Mouse (Mus musculus) ES-E14 (cell line): ENCODE measurements at regions not wholly inside any gene's neighbourhood (a gene's known extent, or its start where the extent isn't known, plus 50 kb on each side); places are given as distances from the start of the nearest gene placed in this dataset.

Experiments
- MAFK ChIP-seq: IDR thresholded peaks from 2 replicates; pipeline ENCODE4 v1.6.1; 2014; ENCODE audit warnings: mild to moderate bottlenecking, low read depth, low read length, inconsistent platforms; ENCODE audit not compliant: insufficient read depth
- ZNF384 ChIP-seq: IDR thresholded peaks from 2 replicates; pipeline ENCODE4 v1.6.1; 2012; ENCODE audit warnings: low read depth, low read length, inconsistent platforms

DNA sequence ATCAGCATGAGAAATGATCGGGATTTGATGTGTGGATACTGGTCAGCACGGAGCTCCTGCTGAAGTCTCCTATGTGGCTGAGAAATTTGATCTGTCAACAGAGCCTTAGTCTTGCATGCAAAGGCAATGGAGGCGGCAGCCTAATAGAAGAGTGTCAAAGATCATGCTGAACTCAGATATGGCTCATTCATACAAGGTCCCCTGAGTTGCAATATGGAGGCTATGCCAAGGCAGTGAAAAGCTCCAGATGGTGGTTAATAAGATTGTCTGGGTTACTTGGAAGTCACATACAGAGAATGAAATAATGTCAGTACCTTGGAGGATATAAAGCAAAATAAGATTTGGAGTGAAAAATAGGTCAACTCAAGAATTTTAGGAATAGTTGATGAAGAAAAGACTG, 677.6 kb downstream of the Poteg start:
- TF ChIP-seq ZNF384, result no peak
- no peak for TF ChIP-seq MAFK
